Mouse (Mus musculus) right cerebral cortex, postnatal 14 days (tissue): ENCODE data around the gene Srpx2.

ENCODE experiments used
- DNase-seq: peaks from one replicate; pipeline ENCODE4 v3.0.0; 2022

Srpx2 gene

GRCm38 (mm10) chrX:133908261-133908660 lies at the start of gene Srpx2:
Gene Srpx2 (plus strand): TSS chrX:133908426.
- no peak for DNase-seq

- no peak for DNase-seq
Observed at GRCm38 (mm10) chrX:133869743-133870142, 38.5 kb upstream of the Srpx2 start.

GRCm38 (mm10) chrX:133887308-133887707 lies 20.9 kb upstream of the Srpx2 start:
- DNase-seq: no peak

GRCm38 (mm10) chrX:133888111-133888510 lies 20.1 kb upstream of the Srpx2 start:
- peak; percentile 13 for DNase-seq

- DNase-seq: peak; percentile 82
Observed at GRCm38 (mm10) chrX:133898014-133898542, 10.1 kb upstream of the Srpx2 start, which contains the start of gene Tspan6. Gene Tspan6 (minus strand): TSS chrX:133898429.

- DNase-seq: no peak
Observed at GRCm38 (mm10) chrX:133911397-133912103, 3.3 kb downstream of the Srpx2 start.

GRCm38 (mm10) chrX:133913006-133913405 lies 4.8 kb downstream of the Srpx2 start:
- DNase-seq: no peak

GRCm38 (mm10) chrX:133914219-133914618 lies 6.0 kb downstream of the Srpx2 start:
- no peak for DNase-seq

- no peak for DNase-seq
Observed at GRCm38 (mm10) chrX:133921187-133921586, 13.0 kb downstream of the Srpx2 start.

- no peak for DNase-seq
Observed at GRCm38 (mm10) chrX:133926760-133927159, 18.5 kb downstream of the Srpx2 start.

GRCm38 (mm10) chrX:133931302-133932013 lies 23.2 kb downstream of the Srpx2 start:
- no peak for DNase-seq

GRCm38 (mm10) chrX:133936605-133937225 lies 28.5 kb downstream of the Srpx2 start:
- no peak for DNase-seq

GRCm38 (mm10) chrX:133939561-133939960 lies 31.3 kb downstream of the Srpx2 start:
- DNase-seq: no peak

GRCm38 (mm10) chrX:133947427-133947826 lies 39.2 kb downstream of the Srpx2 start:
- DNase-seq: peak; percentile 19

- DNase-seq: no peak
Observed at GRCm38 (mm10) chrX:133954661-133955060, 46.4 kb downstream of the Srpx2 start.

GRCm38 (mm10) chrX:133960617-133961016 lies 52.4 kb downstream of the Srpx2 start:
- no peak for DNase-seq

GRCm38 (mm10) chrX:133964615-133965014 lies 56.4 kb downstream of the Srpx2 start:
- DNase-seq: no peak

- DNase-seq: no peak
Observed at GRCm38 (mm10) chrX:133981231-133982002, 73.2 kb downstream of the Srpx2 start, which contains the start of gene Sytl4. Gene Sytl4 (minus strand): TSS chrX:133981812.
